Mouse (Mus musculus) forebrain, embryonic 10.5 days (tissue): Measurements from ENCODE around the gene Zfp27. TPM values are rescaled to one million over a fixed set of nuclear protein-coding genes. Genes with fewer than 3 reads are reported as not detected.

Source experiments
- DNase-seq: peaks from one replicate; pipeline ENCODE4 v3.0.0-alpha.2; 2017; ENCODE audit warnings: low spot score; ENCODE audit errors: extremely low spot score
- H3K27ac ChIP-seq: fragments of 300-500 bp; sonication (generic); 2 replicates; pipeline ENCODE4 v1.5.1; 2016; ENCODE audit warnings: mild to moderate bottlenecking
- H3K27me3 ChIP-seq: fragments of 300-500 bp; sonication (generic); 2 replicates; pipeline ENCODE4 v1.6.1; 2016; ENCODE audit warnings: mild to moderate bottlenecking; ENCODE audit not compliant: poor library complexity, severe bottlenecking
- H3K36me3 ChIP-seq: fragments of 300-500 bp; sonication (generic); replicated peaks from 2 replicates; pipeline ENCODE4 v1.6.1; 2016; ENCODE audit warnings: mild to moderate bottlenecking, moderate library complexity
- H3K4me1 ChIP-seq: fragments of 300-500 bp; sonication (generic); 2 replicates; pipeline ENCODE4 v1.6.1; 2016
- H3K4me3 ChIP-seq: fragments of 300-500 bp; sonication (generic); 2 replicates; pipeline ENCODE4 v1.5.1; 2016; ENCODE audit warnings: mild to moderate bottlenecking, moderate library complexity
- H3K9me3 ChIP-seq: fragments of 300-500 bp; sonication (generic); 2 replicates; pipeline ENCODE4 v1.6.1; 2016; ENCODE audit warnings: mild to moderate bottlenecking, moderate library complexity
- WGBS: fragments of 180-500 bp; shearing (Covaris S2); methylation state at CpG from one replicate; pipeline ENCODE4 v1.1.7; 2016; 5-methylcytosine and 5-hydroxymethylcytosine counted together
- polyA plus RNA-seq: library from polyadenylated mRNA; unstranded; fragments of >200 nt; fragmentation: Nextera tagmentation; extraction: Ambion mirVana; gene quantifications from 2 replicates; pipeline ENCODE4 v1.2.1, GENCODE M21; 2016

Gene Zfp27
- polyA plus RNA-seq = 9.8 and 10.0 TPM in 2 replicates

- no peaks in the 10 kb centered on the region for H3K27me3 ChIP-seq
- peak; percentile 87 for DNase-seq
- peak within 1 kb of the TSS; percentile 64 for H3K4me3 ChIP-seq
- peak within 1 kb of the TSS; percentile 96 for H3K27ac ChIP-seq
- H3K9me3 ChIP-seq = no peaks in the 10 kb centered on the region
- under 1% methylated on average over 22 of the region's 22 CpGs for WGBS
- peaks cover 29% of the 10 kb centered on the region for H3K4me1 ChIP-seq
- peaks cover 35% of the 10 kb centered on the region for H3K36me3 ChIP-seq
Measured at GRCm38 (mm10) chr7:29905966-29906681, at the start of gene Zfp27. Gene Zfp27 (minus strand): TSS chr7:29906572.

- no peaks in the 10 kb centered on the region for H3K27me3 ChIP-seq
- DNase-seq = peak; percentile 50
- no peaks in the 10 kb centered on the region for H3K9me3 ChIP-seq
- no peak overlapping the region for H3K27ac ChIP-seq
- peaks cover 18% of the 10 kb centered on the region for H3K36me3 ChIP-seq
- H3K4me1 ChIP-seq = peaks cover 16% of the 10 kb centered on the region
- 21% methylated on average over 4 of the region's 4 CpGs for WGBS
- peak overlapping the region; percentile 69 for H3K4me3 ChIP-seq
Measured at GRCm38 (mm10) chr7:29954731-29955130, 48.4 kb upstream of the Zfp27 start.

- 1% methylated on average over 52 of the region's 52 CpGs for WGBS
- peak; percentile 85 for DNase-seq
- Histone ChIP-seq H3K9me3 (no peaks in the 10 kb centered on the region), H3K27ac (peak within 1 kb of the TSS; percentile 95), H3K27me3 (no peaks in the 10 kb centered on the region), H3K4me3 (peak within 1 kb of the TSS; percentile 69), H3K4me1 (peaks cover 16% of the 10 kb centered on the region), H3K36me3 (peaks cover 28% of the 10 kb centered on the region)
Measured at GRCm38 (mm10) chr7:29953513-29954401, 47.4 kb upstream of the Zfp27 start, which contains the start of gene Zfp74. Gene Zfp74 (minus strand): TSS chr7:29954089.

GRCm38 (mm10) chr7:29953086-29953485 lies 46.7 kb upstream of the Zfp27 start:
- Histone ChIP-seq H3K9me3 (no peaks in the 10 kb centered on the region), H3K27ac (peak overlapping the region; percentile 95), H3K36me3 (peaks cover 32% of the 10 kb centered on the region), H3K4me3 (peak overlapping the region; percentile 69), H3K27me3 (no peaks in the 10 kb centered on the region), H3K4me1 (peaks cover 16% of the 10 kb centered on the region)
- 60% methylated on average over 10 of the region's 10 CpGs for WGBS
- no peak for DNase-seq

GRCm38 (mm10) chr7:29944201-29944600 lies 37.8 kb upstream of the Zfp27 start:
- Histone ChIP-seq H3K9me3 (no peaks in the 10 kb centered on the region), H3K27ac (no peak overlapping the region), H3K27me3 (no peaks in the 10 kb centered on the region), H3K4me3 (no peak overlapping the region), H3K36me3 (peaks cover 63% of the 10 kb centered on the region), H3K4me1 (no peaks in the 10 kb centered on the region)
- no peak for DNase-seq
- WGBS = 83% methylated on average over 2 of the region's 2 CpGs

GRCm38 (mm10) chr7:29943720-29944119 lies 37.3 kb upstream of the Zfp27 start:
- WGBS = 72% methylated on average over 2 of the region's 2 CpGs
- Histone ChIP-seq H3K36me3 (peaks cover 58% of the 10 kb centered on the region), H3K4me3 (no peak overlapping the region), H3K9me3 (no peaks in the 10 kb centered on the region), H3K27me3 (no peaks in the 10 kb centered on the region), H3K27ac (no peak overlapping the region), H3K4me1 (no peaks in the 10 kb centered on the region)
- no peak for DNase-seq

- Histone ChIP-seq H3K4me1 (no peaks in the 10 kb centered on the region), H3K4me3 (no peak overlapping the region), H3K27me3 (no peaks in the 10 kb centered on the region), H3K27ac (no peak overlapping the region), H3K36me3 (peaks cover 53% of the 10 kb centered on the region), H3K9me3 (no peaks in the 10 kb centered on the region)
- no peak for DNase-seq
- WGBS = 57% methylated on average over 2 of the region's 2 CpGs
Measured at GRCm38 (mm10) chr7:29942740-29943139, 36.4 kb upstream of the Zfp27 start.

- Histone ChIP-seq H3K9me3 (no peaks in the 10 kb centered on the region), H3K4me3 (no peak overlapping the region), H3K36me3 (peaks cover 61% of the 10 kb centered on the region), H3K27me3 (no peaks in the 10 kb centered on the region), H3K27ac (no peak overlapping the region), H3K4me1 (no peaks in the 10 kb centered on the region)
- WGBS = 95% methylated on average over 11 of the region's 11 CpGs
- DNase-seq = no peak
Measured at GRCm38 (mm10) chr7:29941027-29941426, 34.7 kb upstream of the Zfp27 start.

GRCm38 (mm10) chr7:29938856-29939255 lies 32.5 kb upstream of the Zfp27 start:
- Histone ChIP-seq H3K27me3 (no peaks in the 10 kb centered on the region), H3K4me3 (no peak overlapping the region), H3K9me3 (no peaks in the 10 kb centered on the region), H3K36me3 (peaks cover 76% of the 10 kb centered on the region), H3K4me1 (no peaks in the 10 kb centered on the region), H3K27ac (no peak overlapping the region)
- 88% methylated on average over 6 of the region's 6 CpGs for WGBS
- no peak for DNase-seq

GRCm38 (mm10) chr7:29922780-29923179 lies 16.4 kb upstream of the Zfp27 start:
- Histone ChIP-seq H3K27ac (no peak overlapping the region), H3K4me1 (no peaks in the 10 kb centered on the region), H3K36me3 (no peaks in the 10 kb centered on the region), H3K27me3 (no peaks in the 10 kb centered on the region), H3K9me3 (no peaks in the 10 kb centered on the region), H3K4me3 (no peak overlapping the region)
- 74% methylated on average over 2 of the region's 2 CpGs for WGBS
- no peak for DNase-seq

GRCm38 (mm10) chr7:29921439-29922093 lies 15.2 kb upstream of the Zfp27 start:
- WGBS = 86% methylated on average over 6 of the region's 6 CpGs

GRCm38 (mm10) chr7:29918062-29918453 lies 11.7 kb upstream of the Zfp27 start:
- WGBS = 83% methylated on average over 4 of the region's 4 CpGs
- Histone ChIP-seq H3K4me3 (no peak overlapping the region), H3K9me3 (peaks cover 17% of the 10 kb centered on the region), H3K36me3 (peaks cover 47% of the 10 kb centered on the region), H3K27me3 (no peaks in the 10 kb centered on the region), H3K4me1 (no peaks in the 10 kb centered on the region), H3K27ac (no peak overlapping the region)
- DNase-seq = no peak

More at GRCm38 (mm10) chr7:29921439-29922093, 15.2 kb upstream of the Zfp27 start:
- H3K36me3 ChIP-seq = peaks cover 12% of the 10 kb centered on the region
- no peaks in the 10 kb centered on the region for H3K4me1 ChIP-seq
- no peaks in the 10 kb centered on the region for H3K27me3 ChIP-seq
- H3K4me3 ChIP-seq = no peak overlapping the region
- no peak overlapping the region for H3K27ac ChIP-seq
- H3K9me3 ChIP-seq = no peaks in the 10 kb centered on the region
- no peak for DNase-seq
